Mouse (Mus musculus) cortical plate, adult 2 months (tissue): Measurements from ENCODE around the gene Gpd1l.

Experiments used
- CTCF ChIP-seq: fragments of 200-500 bp; IDR thresholded peaks from 2 replicates; pipeline ENCODE4 v1.5.1; 2011; ENCODE audit warnings: mild to moderate bottlenecking, control low read depth, low read length; ENCODE audit not compliant: insufficient read depth; ENCODE audit errors: extremely low read depth
- POLR2A ChIP-seq: fragments of 200-500 bp; IDR thresholded peaks from 2 replicates; pipeline ENCODE4 v1.6.1; 2011; ENCODE audit warnings: mild to moderate bottlenecking, low read length, control low read depth; ENCODE audit not compliant: insufficient read depth; ENCODE audit errors: extremely low read depth

DNA sequence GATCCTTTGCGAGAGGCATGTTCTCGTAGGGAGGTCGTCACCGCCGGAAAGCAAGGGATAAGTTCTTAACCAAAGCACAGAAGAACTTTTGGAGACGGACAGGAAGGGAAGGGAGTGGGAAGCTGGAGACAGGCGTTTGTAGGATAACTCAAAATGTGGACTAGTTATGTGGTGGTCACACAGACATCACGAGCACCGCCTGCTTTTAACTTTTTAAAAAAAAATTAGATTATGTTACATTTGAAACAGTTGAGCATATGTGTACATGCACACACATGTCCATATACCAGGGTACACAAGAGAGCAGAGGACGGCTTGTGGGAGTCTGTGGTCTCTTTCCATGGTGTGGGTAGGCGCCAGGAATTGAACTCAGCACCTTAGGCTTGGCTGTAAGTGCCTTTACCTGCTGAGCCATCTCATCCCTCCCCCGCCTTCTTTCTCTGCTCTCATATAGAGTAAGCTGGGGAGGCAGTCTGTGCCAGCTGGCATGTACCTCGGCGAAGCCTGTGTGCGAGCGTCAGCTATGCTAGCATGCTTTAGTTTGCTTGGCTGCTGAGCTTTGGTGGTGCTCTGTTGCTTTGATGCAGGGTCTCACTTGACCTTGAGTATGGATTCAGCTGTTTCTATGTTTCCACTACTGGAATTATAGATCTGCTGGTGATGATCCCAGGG lies 49.0 kb upstream of the Gpd1l start, which contains the start of gene Rps27rt:
- TF ChIP-seq POLR2A (no peak), CTCF (no peak)
